Mouse (Mus musculus): ENCODE measurements around the gene Ganab.
A peak's percentile ranks its signal among the peaks of the same experiment; 100 is the strongest.

The Ganab gene

GRCm38 (mm10) chr19:8929224-8930088, 31.6 kb downstream of the Ganab start, which contains the start of the genes Rom1 and Eml3:
Gene Rom1, minus strand, starts transcription at chr19:8929356.
Gene Eml3, plus strand, starts transcription at chr19:8929552.
- DNase-seq (ENCODE audit: low spot score in 2 of 2) = peak; percentile 90 to 94

- no peak for DNase-seq (ENCODE audit: low spot score in 2 of 2)
These were observed 32.2 kb downstream of the Ganab start for GRCm38 (mm10) chr19:8930117-8930516.

- no peak for DNase-seq (ENCODE audit: low spot score in 2 of 2)
These were observed 32.9 kb downstream of the Ganab start for GRCm38 (mm10) chr19:8930771-8931170.

GRCm38 (mm10) chr19:8936736-8937135, 38.9 kb downstream of the Ganab start:
- DNase-seq (ENCODE audit: low spot score in 2 of 2) = no peak

GRCm38 (mm10) chr19:8940526-8941133, 42.8 kb downstream of the Ganab start:
- no peak for DNase-seq (ENCODE audit: low spot score in 2 of 2)

- no peak for DNase-seq (ENCODE audit: low spot score in 2 of 2)
These were observed 43.3 kb downstream of the Ganab start for GRCm38 (mm10) chr19:8941136-8941514.

GRCm38 (mm10) chr19:8941515-8942217, 43.8 kb downstream of the Ganab start, which contains the start of gene Mta2:
Gene Mta2, plus strand, starts transcription at chr19:8941875.
- DNase-seq (ENCODE audit: low spot score in 2 of 2) = peak; percentile 97

- DNase-seq (ENCODE audit: low spot score in 2 of 2) = peak; percentile 62 to 64
These were observed 44.5 kb downstream of the Ganab start for GRCm38 (mm10) chr19:8942276-8942964.

- no peak for DNase-seq (ENCODE audit: low spot score in 2 of 2)
These were observed 45.2 kb downstream of the Ganab start for GRCm38 (mm10) chr19:8943047-8943446.

- no peak for DNase-seq (ENCODE audit: low spot score in 2 of 2)
These were observed 46.2 kb downstream of the Ganab start for GRCm38 (mm10) chr19:8944062-8944461.

GRCm38 (mm10) chr19:8944750-8945149, 46.9 kb downstream of the Ganab start:
- peak in 1 of 2 experiments; percentile 58 for DNase-seq (ENCODE audit: low spot score in 2 of 2)

- no peak for DNase-seq (ENCODE audit: low spot score in 2 of 2)
These were observed 47.4 kb downstream of the Ganab start for GRCm38 (mm10) chr19:8945251-8945650.

- DNase-seq (ENCODE audit: low spot score in 2 of 2) = no peak
These were observed 49.1 kb downstream of the Ganab start for GRCm38 (mm10) chr19:8946929-8947328.

GRCm38 (mm10) chr19:8950190-8950589, 52.3 kb downstream of the Ganab start:
- no peak for DNase-seq (ENCODE audit: low spot score in 2 of 2)

- no peak for DNase-seq (ENCODE audit: low spot score in 2 of 2)
These were observed 54.4 kb downstream of the Ganab start for GRCm38 (mm10) chr19:8952241-8952640.

GRCm38 (mm10) chr19:8953135-8954039, 55.5 kb downstream of the Ganab start, which contains the start of gene Tut1:
Gene Tut1, plus strand, starts transcription at chr19:8953847.
- DNase-seq (ENCODE audit: low spot score in 2 of 2) = peak; percentile 89 to 92

- DNase-seq (ENCODE audit: low spot score in 2 of 2) = no peak
These were observed 56.3 kb downstream of the Ganab start for GRCm38 (mm10) chr19:8954171-8954570.

GRCm38 (mm10) chr19:8962256-8962655, 64.4 kb downstream of the Ganab start:
- no peak for DNase-seq (ENCODE audit: low spot score in 2 of 2)

- DNase-seq (ENCODE audit: low spot score in 2 of 2) = no peak
These were observed 67.2 kb downstream of the Ganab start for GRCm38 (mm10) chr19:8965075-8965474.

GRCm38 (mm10) chr19:8965771-8966170, 67.9 kb downstream of the Ganab start:
- no peak for DNase-seq (ENCODE audit: low spot score in 2 of 2)

- DNase-seq (ENCODE audit: low spot score in 2 of 2) = no peak
These were observed 68.3 kb downstream of the Ganab start for GRCm38 (mm10) chr19:8966198-8966589.

Measured in spleen, postnatal 36 days (tissue).